Mouse (Mus musculus): ENCODE measurements around the gene Selenof.

The Selenof gene

DNA sequence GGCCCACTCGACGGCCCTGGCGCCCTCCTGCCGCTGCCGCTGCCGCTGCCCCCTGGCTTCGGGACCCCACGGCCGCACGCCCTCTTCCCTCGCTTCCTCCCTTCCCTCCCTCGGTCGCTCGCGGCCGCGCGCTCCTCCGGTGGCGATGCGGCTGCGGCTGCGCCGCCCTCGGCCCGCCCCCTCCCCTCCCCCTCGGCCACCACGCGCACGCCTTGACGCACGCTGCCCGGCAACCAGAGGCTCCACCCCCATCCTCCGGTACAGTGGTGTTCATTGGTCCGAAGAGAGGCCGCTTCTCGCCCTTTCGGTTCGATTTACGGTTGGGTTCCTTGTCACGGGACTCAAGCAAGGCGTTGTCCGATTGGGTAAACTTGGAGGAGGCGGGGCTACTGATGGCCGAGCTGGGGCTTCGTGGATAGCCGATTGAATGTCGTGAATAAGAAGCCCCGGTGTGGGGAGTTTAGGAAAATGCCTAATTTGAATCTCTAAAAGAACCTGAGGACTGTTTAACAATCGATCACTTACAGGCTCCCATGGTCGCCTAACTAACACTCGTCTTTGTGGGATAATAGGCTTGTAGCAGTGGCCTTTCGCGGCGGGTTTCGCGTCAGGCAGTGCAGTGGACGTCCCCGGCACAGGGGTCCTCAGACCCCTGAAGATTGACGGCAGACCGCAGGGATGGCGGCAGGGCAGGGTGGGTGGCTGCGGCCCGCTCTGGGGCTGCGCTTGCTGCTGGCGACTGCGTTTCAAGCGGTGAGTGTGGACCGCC, at the start of gene Selenof, which contains the start of gene Hs2st1:
Gene Selenof (plus strand): TSS at position 258 of the 769 bp plus-strand sequence.
Gene Hs2st1 (minus strand): TSS at position 135 of the 769 bp plus-strand sequence.
- peak; percentile 92 to 96 for DNase-seq

DNA sequence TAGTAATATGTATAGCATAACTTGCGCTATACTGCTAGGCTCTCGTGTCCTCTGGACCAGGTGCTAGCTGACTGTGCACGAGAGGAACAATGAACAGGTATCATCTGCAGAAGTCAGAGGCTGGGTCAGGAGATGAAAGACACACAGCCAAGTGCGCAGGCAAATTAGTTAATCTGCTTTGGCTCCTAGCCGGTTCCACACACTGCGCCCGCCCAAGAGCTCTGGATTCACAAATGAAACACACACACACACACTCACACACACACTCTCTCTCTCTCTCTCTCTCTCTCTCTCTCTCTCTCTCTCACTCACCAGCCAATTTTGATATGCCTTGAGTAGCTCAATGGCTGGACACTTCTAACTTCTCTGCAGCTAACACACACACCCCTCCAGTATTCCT, 42.2 kb upstream of the Selenof start:
- no peak for DNase-seq

DNA sequence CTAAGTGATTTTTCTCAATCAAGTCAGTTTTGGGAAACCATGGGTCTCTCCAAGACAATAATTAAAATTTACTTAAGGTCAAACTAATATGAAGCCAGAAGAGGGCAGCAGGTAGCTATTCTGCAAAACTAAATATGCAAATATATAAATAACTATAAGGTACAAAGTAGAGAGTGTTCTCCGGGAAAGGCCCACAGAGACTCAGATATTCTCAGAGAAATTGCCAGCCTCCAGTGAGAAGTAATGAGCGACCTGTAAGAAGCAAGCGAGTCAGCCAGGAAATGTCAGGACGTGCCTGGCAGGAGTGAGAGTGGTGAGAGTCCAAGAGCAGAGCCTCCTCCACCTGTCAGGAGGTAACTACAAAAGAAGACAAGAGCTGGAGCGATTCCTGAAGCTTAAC, 39.1 kb upstream of the Selenof start:
- peak; percentile 18 to 22 for DNase-seq

DNA sequence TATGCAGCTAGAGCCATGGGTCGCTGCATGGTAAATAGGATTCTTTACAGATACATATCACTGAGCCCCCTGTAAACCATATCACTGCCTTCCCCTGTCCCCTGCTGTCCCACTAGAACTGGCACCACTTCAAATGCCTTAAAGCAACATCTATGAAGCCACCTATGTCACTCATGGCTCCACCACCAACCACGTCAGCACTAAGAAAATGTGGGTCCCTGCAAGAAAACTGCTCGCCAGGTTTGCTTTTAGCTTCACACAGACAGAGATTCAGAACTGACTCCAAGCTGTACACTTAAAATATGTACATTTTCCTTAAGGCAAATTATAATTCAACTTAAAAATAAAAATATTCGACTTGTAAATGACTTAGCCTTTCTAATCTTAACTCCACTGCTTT, 35.0 kb upstream of the Selenof start:
- no peak for DNase-seq

DNA sequence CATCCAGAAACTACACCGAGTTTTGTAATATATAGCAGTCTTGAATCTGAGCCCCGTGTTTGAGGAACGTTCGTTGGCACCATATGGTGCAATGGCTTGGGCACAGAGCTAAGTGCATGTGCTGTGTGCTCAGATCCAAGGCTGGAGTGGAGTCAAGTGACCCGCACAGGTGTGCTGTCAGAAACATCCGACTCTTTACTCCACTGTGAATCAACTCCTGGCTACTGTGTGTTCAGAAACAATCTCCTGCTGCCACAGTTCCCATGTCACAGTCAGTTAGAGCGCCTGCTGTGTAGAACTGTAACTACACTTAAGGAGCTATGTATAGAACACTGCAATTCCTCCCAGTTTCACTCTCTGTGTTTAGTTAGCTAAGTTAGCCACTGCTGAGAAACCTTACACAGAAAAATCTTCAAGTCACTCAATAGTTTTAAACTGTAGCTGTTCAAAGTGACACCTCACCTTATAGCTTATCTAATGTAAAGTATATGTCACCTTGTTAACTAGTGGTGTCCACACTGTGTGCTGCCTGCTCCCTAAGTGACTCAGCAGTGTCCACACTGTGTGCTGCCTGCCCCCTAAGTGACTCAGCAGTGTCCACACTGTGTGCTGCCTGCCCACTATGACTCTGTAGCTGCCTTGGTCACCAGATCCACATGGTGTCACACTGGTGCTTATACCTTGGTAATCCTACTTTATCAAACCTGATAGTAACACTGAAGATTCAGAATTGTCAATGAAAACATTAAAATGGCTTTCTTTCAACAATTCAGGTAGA, 32.8 kb upstream of the Selenof start:
- no peak for DNase-seq

DNA sequence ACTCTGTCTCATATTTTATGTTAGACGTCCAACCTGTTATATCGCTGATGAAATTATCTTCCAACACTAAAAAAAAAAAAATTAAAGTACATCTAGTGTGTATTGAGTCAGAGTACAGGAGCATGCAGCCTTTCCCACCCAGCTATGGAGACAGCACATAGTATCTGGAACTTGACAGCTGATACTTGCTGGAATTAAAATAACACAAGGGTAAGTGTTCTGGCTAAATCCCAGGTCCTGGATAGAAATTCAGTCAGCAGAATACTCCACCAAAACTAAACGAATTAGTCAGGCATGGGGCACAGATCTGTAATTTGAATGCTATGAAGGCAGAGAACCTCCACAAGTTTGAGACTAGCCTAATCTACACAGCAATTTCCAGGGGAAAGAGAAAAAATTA, 31.1 kb upstream of the Selenof start:
- DNase-seq, result no peak

DNA sequence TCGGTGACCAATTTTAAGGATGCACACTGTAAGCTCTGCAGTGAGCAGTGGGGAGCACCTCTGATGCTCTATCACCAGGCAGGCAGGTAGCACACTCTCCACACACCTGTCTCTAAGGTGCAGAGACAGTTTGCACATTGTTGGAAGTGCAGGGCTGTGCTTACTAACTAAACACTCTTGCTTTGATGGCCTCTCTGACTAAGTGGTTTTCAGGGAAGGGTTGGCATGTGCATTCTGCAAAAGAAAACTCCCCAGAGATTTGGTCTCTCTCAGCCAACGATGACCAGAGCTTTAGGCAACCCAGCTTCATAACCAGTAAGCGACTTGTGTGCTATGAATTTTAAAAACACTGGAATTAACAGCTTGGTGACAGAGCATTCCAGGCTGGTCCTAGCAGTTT, 29.3 kb upstream of the Selenof start:
- no peak for DNase-seq

DNA sequence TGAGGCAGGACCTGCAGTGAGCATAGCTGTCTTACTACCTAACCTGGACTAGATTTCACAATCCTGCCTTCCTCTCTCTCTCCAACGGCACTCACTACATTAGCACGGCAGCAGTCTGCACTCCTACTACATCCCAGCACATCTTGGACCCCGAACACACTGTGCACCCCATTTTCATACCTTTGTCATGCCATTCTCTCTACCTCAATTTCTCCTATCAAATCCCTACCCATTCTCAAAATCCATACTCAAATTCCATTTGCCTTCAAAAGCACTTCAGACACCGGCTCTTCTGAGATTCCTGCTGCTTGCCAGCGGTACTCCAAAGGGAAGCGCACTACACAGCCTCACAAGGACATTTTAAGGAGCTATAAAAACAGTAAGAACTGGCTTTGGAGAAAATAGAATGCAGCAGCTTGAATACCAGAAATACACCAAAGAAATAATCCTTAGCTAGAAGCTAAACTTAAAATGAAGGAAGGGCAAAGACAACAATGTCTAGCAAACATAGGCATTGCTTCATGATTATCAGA, 28.1 kb upstream of the Selenof start:
- no peak for DNase-seq

DNA sequence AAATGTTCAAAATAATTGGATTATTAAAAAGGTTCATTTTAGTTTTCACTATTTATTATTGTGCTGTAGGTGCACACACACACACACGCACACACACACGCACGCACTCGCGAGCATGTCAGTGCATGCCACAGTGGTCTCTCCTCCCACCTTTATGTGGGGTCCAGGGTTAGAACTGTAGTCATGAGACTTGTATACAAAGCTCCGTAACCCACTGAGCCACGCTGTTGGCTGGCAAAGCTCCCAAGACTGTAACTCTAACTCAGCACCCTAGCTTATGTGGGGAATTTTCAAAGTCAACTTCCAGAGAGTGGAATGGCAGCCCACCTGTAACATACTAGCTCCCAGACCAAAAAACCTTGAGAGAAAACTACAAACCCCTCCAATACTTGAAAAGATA, 25.0 kb upstream of the Selenof start:
- DNase-seq, result no peak

DNA sequence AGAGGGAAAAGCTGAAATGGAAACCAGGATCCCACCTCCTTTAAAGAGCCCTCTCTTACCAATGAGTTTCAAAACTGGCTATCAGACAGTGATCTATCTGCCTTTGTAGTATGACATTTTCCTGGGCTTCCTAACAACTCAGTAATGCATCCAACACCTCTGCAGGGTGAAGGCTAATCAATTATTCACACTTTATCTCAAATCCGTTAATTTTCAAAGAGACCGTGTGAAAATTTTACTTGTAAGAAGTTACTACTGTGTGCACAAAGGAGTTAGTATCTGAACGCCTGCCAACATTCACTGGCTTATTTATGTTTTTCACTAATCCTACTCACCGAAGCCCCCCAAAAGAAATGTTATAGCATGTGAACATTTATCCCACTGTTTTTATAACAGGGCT, 24.3 kb upstream of the Selenof start:
- no peak for DNase-seq

DNA sequence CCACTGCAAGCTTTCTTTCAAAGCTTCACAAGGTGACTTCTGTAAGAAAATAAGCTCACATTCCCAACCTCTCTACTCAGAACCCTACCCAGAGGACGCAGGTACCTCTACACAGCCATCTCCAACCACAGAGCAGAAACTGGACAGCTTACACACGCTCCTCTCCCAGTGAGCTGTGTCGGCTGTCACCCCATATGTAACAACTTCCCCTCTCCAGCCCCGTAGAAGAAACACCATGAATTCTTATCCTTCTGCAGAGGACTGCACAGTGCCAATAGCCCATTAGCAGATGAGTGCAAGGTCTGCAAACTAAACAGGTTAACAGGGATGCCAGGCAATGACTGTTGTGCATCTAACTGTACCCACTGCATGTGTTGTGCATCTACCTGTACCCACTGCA, 23.6 kb upstream of the Selenof start:
- no peak for DNase-seq

DNA sequence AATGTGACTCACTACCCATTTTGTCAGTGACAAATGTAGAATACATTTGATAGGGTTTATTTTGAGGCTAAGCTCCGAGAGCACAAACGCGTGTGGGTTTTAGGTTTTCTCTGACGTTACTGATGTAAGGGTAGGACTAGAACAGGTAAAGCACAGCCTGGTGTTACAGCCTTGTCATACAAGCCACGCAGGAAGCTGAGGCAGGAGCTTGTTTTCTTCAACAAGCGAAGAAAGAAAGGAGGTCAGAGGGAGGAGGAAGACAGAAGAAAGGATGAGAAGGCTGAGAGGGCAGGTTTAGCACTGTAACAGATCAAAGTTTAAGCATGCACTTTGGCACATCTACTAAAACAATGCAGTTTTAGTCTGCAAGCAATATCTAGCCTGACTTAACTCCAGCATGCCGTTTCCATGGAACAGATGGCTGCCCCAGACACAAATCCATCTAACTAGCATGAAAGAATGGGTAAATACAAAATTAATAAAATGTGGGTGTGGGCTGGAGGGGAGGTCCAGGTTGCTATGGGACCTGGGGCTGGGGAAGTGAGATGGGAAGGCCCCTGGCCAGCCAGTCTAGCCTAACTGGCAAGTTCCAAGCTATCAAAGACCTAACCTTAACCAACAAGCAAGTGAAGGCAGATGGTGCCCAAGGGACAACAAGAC, 21.8 kb upstream of the Selenof start:
- DNase-seq, result no peak

DNA sequence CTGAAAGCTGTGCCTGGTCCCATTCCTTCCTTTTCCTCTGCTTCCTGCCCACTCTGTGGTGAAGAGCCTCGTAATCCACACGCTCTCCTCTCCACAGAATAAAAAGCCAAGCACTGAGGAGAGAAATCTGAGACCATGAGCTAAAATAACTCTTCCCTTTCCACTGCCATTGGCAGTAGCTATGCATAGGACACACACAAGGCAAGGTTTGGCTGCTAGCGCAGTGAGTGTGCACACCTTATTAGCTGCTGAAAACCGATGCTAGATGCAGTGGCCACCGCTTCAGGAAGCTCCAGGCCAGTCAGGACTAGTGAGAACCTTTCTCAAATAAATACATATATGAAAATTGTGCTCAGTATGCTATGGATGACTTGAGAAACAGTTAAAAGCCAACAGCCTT, 20.1 kb upstream of the Selenof start:
- no peak for DNase-seq

DNA sequence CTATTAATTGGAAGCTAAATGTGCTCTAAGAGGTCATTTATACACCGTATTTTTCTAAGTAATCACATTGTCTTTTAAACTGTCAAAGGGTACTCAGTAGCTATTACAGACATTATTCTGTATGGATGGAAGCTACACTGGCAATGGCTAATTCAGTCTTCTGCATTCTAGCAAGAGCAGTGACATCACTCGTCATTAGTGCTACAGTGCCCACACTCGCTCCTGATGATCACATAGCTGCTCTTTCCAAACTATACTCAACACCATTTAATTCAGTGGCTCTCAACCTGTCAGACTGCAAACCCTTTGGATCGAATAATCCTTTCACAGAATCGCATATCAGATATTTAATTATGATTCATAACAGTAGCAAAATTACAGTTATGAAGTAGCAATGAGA, 19.4 kb upstream of the Selenof start:
- DNase-seq, result no peak

DNA sequence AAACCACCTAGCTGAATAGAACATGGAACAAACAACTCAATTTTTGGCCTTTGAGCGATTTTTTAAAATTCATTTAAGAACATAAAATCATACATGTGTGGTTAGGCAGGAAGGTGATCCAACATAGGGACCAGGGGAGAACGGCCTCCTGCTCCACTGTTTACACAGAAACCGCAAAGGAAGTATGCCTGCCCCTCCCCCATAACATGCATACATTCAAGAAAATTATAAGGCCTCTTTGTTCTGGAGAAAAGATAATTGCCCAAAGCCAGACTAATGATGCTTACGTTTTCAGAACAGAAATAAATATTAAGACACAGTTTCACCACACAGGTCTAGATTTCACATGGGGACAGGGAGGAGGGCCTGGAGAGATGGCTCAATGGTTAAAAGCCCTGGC, 18.7 kb upstream of the Selenof start:
- DNase-seq, result no peak

DNA sequence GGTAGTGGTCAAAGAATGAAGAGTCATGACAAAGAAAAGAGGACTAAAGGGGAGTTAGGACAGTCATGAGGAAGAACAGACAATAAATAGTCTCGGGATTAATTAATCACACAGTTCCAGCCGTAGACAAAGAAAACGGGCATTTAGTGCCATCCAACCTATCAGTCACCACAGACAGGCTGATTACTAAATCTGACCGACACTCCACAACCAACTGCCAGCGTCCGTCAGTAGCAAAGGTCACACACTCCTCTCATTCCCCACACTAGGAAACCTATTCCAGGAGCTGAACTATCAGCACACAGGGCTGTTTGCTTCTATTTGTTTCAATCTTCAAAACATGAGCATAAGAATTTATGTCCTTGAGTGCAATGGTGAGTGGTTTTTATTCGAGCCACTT, 16.2 kb upstream of the Selenof start:
- no peak for DNase-seq

DNA sequence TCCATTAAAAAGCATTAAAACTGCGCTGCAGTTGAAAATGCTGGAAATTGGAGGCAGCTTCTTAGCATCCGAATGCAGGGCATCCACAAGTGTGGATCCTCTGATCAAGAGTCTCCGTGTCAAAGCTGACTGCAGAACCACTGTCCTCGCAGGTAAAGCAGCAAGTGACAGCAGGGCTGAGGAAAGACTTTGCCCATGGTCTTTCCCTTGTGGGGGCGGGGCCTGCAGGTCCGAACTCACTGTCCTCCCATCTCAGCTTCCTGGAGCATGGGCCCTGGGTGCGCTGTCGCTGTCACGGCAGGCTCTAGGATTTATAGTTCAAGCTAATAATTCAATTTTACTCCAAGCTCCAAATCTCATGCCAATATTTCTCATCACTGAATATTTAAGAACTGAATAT, 15.6 kb upstream of the Selenof start:
- no peak for DNase-seq

DNA sequence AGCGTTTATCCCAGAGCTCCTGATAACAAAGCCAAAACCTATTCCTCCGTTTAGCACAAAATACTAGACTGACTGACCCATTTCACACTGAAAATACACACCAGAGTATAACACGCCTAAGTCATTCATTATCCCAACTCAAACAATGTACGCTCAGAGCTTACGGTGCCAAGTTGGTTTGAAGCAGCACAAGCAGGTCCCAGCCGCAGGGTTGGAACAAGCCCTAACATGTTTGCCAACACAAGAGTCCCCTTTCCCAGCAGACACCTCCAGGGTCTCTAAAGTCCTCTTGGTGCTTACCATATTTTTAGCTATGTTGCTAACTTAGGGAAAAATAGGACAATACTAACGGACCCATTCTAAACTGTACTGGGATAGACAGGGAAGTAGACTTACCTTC, 15.0 kb upstream of the Selenof start:
- DNase-seq, result no peak

DNA sequence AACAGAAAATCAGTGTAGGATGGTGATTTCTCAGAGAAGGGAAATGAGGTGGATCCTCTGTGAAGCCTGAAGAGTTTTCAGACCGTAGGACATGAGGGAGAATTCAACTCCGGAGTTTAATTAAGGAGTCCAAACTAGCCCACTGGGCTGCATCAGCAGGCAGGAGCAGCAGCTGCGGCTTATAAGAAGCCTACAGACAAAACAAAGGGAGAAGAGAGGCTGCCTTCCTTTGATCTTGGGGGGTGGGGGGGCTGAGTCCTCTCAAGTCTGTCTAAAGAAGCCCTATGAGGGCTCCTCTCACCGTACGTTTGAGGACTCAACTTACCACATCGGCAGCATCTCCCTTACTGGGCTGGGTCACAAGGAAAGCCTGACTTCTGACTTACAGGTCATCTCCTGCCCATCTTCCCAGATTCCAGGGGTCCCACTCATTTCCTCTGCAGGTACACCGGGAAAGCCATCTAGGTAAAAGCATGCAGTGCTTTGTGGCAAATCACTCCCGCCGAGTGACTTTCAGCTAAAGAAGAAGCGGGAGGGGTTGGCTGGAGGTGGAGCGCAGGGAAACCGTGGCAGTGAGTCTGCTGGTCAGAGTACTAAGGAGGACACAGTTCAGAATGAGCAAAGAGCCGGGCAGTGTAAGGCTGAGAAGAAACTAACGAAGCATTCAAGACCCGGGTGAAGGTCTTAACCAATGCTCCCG, 13.3 kb upstream of the Selenof start:
- DNase-seq, result no peak

DNA sequence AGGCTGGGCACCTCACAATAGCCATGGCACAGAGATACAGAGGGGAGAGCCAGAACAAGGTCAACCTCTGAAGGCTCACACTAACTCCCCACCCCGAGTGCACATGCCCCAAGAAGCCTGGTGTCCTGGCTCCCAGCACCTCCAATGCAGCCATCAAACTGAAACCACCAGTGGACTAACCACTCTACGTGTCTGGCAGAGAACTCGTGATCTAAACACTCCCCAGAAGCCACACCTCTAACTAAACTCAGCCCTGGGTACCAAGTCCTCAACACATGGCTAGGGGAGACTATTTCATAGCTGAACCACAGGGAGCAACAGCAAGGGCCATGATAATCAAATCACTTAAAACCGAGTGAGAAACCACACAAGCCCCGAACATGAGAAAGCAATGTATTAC, 11.8 kb upstream of the Selenof start:
- no peak for DNase-seq

DNA sequence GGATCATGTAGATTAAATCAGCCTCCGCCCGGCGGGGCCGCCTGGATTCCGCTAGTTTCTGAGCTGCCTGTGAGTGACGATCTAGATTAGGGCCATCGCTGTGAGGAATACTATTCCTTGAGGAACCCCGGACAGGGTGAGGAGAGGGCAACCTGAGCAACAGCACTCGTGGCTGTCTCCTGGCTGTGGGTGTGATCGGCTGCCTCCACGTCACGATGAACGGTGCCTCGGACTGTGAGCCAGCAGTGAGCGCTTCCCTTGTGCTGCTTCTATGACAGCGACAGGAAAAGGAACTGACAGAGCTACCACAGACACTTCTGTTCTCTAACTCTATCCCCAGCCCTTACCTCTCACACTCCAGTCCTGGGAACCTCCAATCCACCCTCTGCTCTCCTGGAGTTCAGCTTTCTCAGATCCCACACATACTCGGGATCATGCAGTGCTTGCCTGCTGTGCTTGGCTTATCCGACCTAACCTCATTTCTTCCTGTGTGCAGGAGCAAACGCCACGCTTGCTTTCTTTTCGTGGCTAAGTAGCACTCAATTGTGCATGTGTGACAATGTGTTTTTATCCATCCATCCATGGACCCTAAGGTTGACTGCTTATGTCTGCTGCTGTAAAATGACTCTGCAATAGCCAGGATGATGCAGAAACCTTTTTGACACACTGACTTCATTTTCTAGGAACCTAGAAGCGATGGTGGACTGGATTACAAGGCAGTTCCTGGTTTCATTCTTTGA, 8.4 kb upstream of the Selenof start:
- peak; percentile 41 to 43 for DNase-seq

DNA sequence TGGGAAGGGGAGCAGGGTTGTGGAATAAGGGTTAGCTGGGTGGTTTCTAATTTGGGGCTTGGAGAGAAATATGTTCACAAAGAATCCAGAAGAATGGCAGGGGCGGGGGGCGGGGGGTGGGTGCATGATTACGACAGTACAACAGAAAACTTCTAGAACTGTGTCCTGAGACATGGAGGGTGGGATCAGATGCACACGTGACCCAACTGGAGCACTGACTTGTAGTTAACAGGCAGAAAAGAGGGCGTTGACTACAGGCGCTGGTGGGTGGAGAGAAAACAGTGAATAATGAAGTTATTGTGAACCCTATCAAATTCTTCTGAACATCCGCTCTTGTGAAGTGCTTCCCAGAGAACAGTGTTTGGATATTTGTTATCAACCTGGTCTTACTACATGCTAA, 6.2 kb upstream of the Selenof start:
- no peak for DNase-seq
